Mouse (Mus musculus) MEL (cell line): ENCODE data around the gene Ptprq.

Source experiments
- CHD1 ChIP-seq: IDR thresholded peaks from 2 replicates; pipeline ENCODE4 v1.6.1; 2012; ENCODE audit warnings: low read depth, mild to moderate bottlenecking, inconsistent platforms, low read length, improper control_type of control experiment
- CTCF ChIP-seq, 3 experiments: IDR thresholded peaks in 2 of 3; conservative IDR thresholded peaks in 1 of 3; 2 replicates each; pipeline ENCODE4 v1.5.1; 2011 to 2012; ENCODE audit warnings: low read length in 3 of 3, low read depth in 2 of 3, mild to moderate bottlenecking in 2 of 3, improper control_type of control experiment in 1 of 3, inconsistent platforms in 1 of 3, mixed read lengths in 1 of 3, moderate library complexity in 1 of 3; ENCODE audit not compliant: control insufficient read depth in 1 of 3, insufficient read depth in 1 of 3, poor library complexity in 1 of 3, severe bottlenecking in 1 of 3
- EP300 ChIP-seq, 2 experiments: IDR thresholded peaks; 2 replicates each; pipeline ENCODE4 v1.6.1; 2011; ENCODE audit warnings: improper control_type of control experiment in 2 of 2, low read length in 2 of 2, low read depth in 1 of 2, mild to moderate bottlenecking in 1 of 2
- GABPA ChIP-seq: IDR thresholded peaks from 2 replicates; pipeline ENCODE4 v1.6.1; 2012; ENCODE audit warnings: low read depth, mild to moderate bottlenecking, inconsistent platforms, low read length, improper control_type of control experiment, moderate library complexity
- KAT2A ChIP-seq: conservative IDR thresholded peaks from 2 replicates; pipeline ENCODE4 v1.6.1; 2012; ENCODE audit warnings: low read depth, low read length, improper control_type of control experiment, inconsistent platforms
- POLR2A ChIP-seq, 2 experiments: IDR thresholded peaks; 2 replicates each; pipeline ENCODE4 v1.6.1; 2011 to 2012; ENCODE audit warnings: low read length in 2 of 2, mild to moderate bottlenecking in 2 of 2, control low read depth in 1 of 2, improper control_type of control experiment in 1 of 2, low read depth in 1 of 2, moderate library complexity in 1 of 2; ENCODE audit not compliant: control insufficient read depth in 1 of 2, insufficient read depth in 1 of 2, poor library complexity in 1 of 2
- ZMIZ1 ChIP-seq: IDR thresholded peaks from 2 replicates; pipeline ENCODE4 v1.6.1; 2012; ENCODE audit warnings: low read depth, mild to moderate bottlenecking, inconsistent platforms, low read length, improper control_type of control experiment, moderate library complexity

DNA sequence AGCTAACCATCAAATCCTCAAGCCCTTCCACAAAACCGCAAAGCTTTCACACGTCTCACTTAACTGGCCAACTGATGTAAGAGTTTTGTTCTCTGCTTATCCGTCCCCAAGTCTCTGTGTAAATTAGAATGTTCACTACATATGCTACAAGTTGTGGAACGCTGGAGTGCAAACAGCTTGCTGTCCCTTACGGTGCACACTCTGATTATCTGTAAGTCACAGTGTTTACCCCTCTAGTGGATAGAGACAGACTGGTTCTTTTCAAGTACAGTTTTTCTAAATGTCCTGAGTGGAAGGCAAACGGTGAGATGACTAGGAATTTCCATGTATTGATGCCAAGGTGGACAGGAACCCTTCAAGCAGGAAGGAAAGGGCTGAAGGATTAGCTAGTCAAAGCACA is 32.1 kb upstream of the Ptprq start:
- TF ChIP-seq ZMIZ1: no peak
- no peak for TF ChIP-seq CTCF (IDR thresholded peaks at IDR 0.05 in 2 of 3, conservative IDR thresholded peaks at IDR 0.05 in 1 of 3; ENCODE audit: control insufficient read depth in 1 of 3, insufficient read depth in 1 of 3, low read depth in 2 of 3, low read length in 3 of 3, poor library complexity in 1 of 3, severe bottlenecking in 1 of 3)
- TF ChIP-seq POLR2A (IDR thresholded peaks at IDR 0.05; ENCODE audit: control insufficient read depth in 1 of 2, insufficient read depth in 1 of 2, low read depth in 1 of 2, low read length in 2 of 2, poor library complexity in 1 of 2): no peak
- no peak for TF ChIP-seq KAT2A
- TF ChIP-seq EP300 (IDR thresholded peaks at IDR 0.05; ENCODE audit: low read depth in 1 of 2, low read length in 2 of 2): no peak
- TF ChIP-seq GABPA: no peak
- TF ChIP-seq CHD1: no peak
